ENCODE assay signal across 9 mouse cellular contexts in the genomic region with DNA sequence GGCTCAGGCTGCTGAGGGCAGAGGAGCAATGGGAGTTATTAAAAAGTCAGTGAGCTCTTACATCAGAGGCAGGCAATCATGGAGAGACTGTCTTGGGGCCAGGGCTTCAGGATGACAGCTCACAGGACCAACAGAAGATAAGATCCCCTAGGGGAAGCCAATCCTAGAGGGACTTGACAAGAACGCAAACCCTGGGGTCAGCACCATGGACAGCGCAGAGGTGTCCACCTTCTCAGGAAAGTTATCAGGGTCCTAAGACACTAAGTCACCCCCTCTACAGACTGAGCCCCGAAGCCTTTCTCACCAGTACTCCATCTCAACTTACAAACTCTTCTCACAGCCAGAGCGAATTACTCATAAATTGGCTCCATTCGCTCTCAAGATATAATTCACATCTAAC. TPM values are rescaled to one million over a fixed set of nuclear protein-coding genes. Genes with fewer than 3 reads are reported as not detected.
A peak's percentile ranks its signal among the peaks of the same experiment; 100 is the strongest.
DNase-seq lines count a peak whose midpoint lies in the region; ATAC-seq lines count a peak whose summit lies in the region.
"Had no signal": no experiment of that assay in that cellular context is flagged by ENCODE, and none has a peak within 500 bp of the region (broad histone marks: within the 10 kb centered on the region; RNA-seq: fewer than 3 reads in every experiment).

A gene (minus strand): TSS at position 2 of the 400 bp plus-strand sequence.

- ATAC-seq in embryonic facial prominence, embryonic 14.5 days (ENCODE audit: low read depth) = no peak
- no peak for ATAC-seq in cerebellum, adult (ENCODE audit: insufficient number of reproducible peaks, low FRiP score, low TSS enrichment)

- no peak within 1 kb of the TSS for H3K9ac ChIP-seq in embryonic facial prominence, embryonic 14.5 days (ENCODE audit: low read depth, low read length)
- H3K9ac ChIP-seq: forebrain, embryonic 12.5 days had no signal

- no peak within 1 kb of the TSS for H3K4me2 ChIP-seq in embryonic facial prominence, embryonic 14.5 days (ENCODE audit: low read depth, low read length)
- H3K4me2 ChIP-seq: forebrain, embryonic 12.5 days had no signal

- DNase-seq in heart, embryonic 10.5 days (ENCODE audit: low spot score) = peak; percentile 84
- no peak for DNase-seq in heart, adult 11 months
- DNase-seq in right cerebral cortex, postnatal 4 days = peak; percentile 4
- no peak for DNase-seq in right cerebral cortex, postnatal 14 days
- DNase-seq in embryonic facial prominence, embryonic 14.5 days (ENCODE audit: low spot score) = peak; percentile 59
- DNase-seq in thymus, postnatal 36 days = peak; percentile 19 to 25
- no peak for DNase-seq in MN1 (ENCODE audit: low spot score)

- H3K36me3 ChIP-seq in heart, embryonic 10.5 days = no peaks in the 10 kb centered on the region
- no peaks in the 10 kb centered on the region for H3K36me3 ChIP-seq in embryonic facial prominence, embryonic 14.5 days (ENCODE audit: control insufficient read depth, insufficient read depth, low read length)
- H3K36me3 ChIP-seq: forebrain, embryonic 12.5 days had no signal

- no peak within 1 kb of the TSS for H3K27ac ChIP-seq in heart, embryonic 10.5 days
- H3K27ac ChIP-seq in embryonic facial prominence, embryonic 14.5 days (replicated peaks; ENCODE audit: low read depth, low read length) = no peak within 1 kb of the TSS
- H3K27ac ChIP-seq: forebrain, embryonic 12.5 days had no signal

- no peaks in the 10 kb centered on the region for H3K4me1 ChIP-seq in heart, embryonic 10.5 days
- no peaks in the 10 kb centered on the region for H3K4me1 ChIP-seq in embryonic facial prominence, embryonic 14.5 days (ENCODE audit: control insufficient read depth, insufficient read depth, low read length)
- H3K4me1 ChIP-seq: forebrain, embryonic 12.5 days had no signal

- H3K9me3 ChIP-seq in heart, embryonic 10.5 days = no peaks in the 10 kb centered on the region
- H3K9me3 ChIP-seq in embryonic facial prominence, embryonic 14.5 days (ENCODE audit: control insufficient read depth, low read length) = no peaks in the 10 kb centered on the region
- H3K9me3 ChIP-seq: forebrain, embryonic 12.5 days had no signal

- WGBS in heart, embryonic 10.5 days = 28% methylated on average over 5 of the region's 5 CpGs
- 38% methylated on average over 5 of the region's 5 CpGs for WGBS in embryonic facial prominence, embryonic 14.5 days

- no peak within 1 kb of the TSS for H3K4me3 ChIP-seq in heart, embryonic 10.5 days
- H3K4me3 ChIP-seq in embryonic facial prominence, embryonic 14.5 days (ENCODE audit: low read depth, low read length) = no peak within 1 kb of the TSS
- H3K4me3 ChIP-seq: forebrain, embryonic 12.5 days had no signal

- H3K27me3 ChIP-seq in heart, embryonic 10.5 days (ENCODE audit: insufficient read depth, poor library complexity, severe bottlenecking) = no peaks in the 10 kb centered on the region
- H3K27me3 ChIP-seq in embryonic facial prominence, embryonic 14.5 days (replicated peaks; ENCODE audit: control insufficient read depth, insufficient read depth, low read length) = no peaks in the 10 kb centered on the region

RNA-seq across cellular contexts. Expression of the gene that starts here (rescaled TPM):
- polyA plus RNA-seq in heart, embryonic 10.5 days (2016; fragmentation: Nextera tagmentation; extraction: Ambion mirVana) = not detected in 2 replicates
- polyA plus RNA-seq in embryonic facial prominence, embryonic 14.5 days (2014; fragmentation: Nextera tagmentation; extraction: Ambion mirVana) = 0.10 and 0.22 TPM in 2 replicates
- polyA plus RNA-seq: forebrain, embryonic 12.5 days had no signal

Comparison
In these comparisons a context has a peak if more than half of its experiments do, and no peak if none do; other contexts are left out.
1. DNase-seq: peak in right cerebral cortex, postnatal 4 days (single experiment) and thymus, postnatal 36 days (2 of 2); none in heart, adult 11 months (single experiment), right cerebral cortex, postnatal 14 days (single experiment) and MN1 (single experiment).
2. Peak in DNase-seq in heart, embryonic 10.5 days; RNA of the gene not detected or under 1 TPM.
3. Peak in DNase-seq in embryonic facial prominence, embryonic 14.5 days; RNA of the gene not detected or under 1 TPM.